Mouse (Mus musculus) cortical plate, adult 2 months (tissue): ENCODE measurements around the gene Gm47283.
"Not testable (repeated sequence)": the region's sequence is repeated elsewhere in the genome, so short reads cannot be mapped to it uniquely, and the experiment has no call there.

Experiments
- CTCF ChIP-seq: fragments of 200-500 bp; IDR thresholded peaks from 2 replicates; pipeline ENCODE4 v1.5.1; 2011; ENCODE audit warnings: mild to moderate bottlenecking, control low read depth, low read length; ENCODE audit not compliant: insufficient read depth; ENCODE audit errors: extremely low read depth
- POLR2A ChIP-seq: fragments of 200-500 bp; IDR thresholded peaks from 2 replicates; pipeline ENCODE4 v1.6.1; 2011; ENCODE audit warnings: mild to moderate bottlenecking, low read length, control low read depth; ENCODE audit not compliant: insufficient read depth; ENCODE audit errors: extremely low read depth

DNA sequence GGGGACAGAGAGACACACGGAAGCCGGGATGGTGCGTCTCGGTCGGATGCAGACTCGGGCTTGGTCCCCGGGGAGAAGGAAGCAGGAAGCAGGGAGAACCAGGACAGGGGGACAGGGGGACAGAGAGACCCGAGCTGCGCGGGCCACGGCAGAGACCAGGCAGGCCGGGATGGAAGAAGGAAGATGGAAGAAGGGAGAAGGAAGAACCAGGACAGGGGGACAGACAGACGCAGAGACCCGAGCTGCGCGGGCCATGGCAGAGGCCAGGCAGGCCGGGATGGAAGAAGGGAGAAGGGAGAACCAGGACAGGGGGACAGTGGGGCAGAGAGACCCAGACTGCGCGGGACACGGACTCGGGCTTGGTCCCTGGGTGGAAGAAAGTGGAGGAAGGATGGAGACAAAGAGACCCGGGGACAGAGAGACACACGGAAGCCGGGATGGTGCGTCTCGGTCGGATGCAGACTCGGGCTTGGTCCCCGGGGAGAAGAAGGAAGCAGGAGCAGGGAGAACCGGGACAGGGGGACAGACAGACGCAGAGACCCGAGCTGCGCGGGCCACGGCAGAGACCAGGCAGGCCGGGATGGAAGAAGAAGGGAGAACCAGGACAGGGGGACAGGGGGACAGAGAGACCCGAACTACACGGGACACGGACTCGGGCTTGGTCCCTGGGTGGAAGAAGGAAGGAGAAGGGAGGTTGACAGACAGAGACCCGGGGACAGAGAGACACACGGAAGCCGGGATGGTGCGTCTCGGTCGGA lies 41.3 kb upstream of the Gm47283 start:
- not testable (repeated sequence) for TF ChIP-seq CTCF, POLR2A
